Mouse (Mus musculus): ENCODE data around the gene Smco4.

DNA sequence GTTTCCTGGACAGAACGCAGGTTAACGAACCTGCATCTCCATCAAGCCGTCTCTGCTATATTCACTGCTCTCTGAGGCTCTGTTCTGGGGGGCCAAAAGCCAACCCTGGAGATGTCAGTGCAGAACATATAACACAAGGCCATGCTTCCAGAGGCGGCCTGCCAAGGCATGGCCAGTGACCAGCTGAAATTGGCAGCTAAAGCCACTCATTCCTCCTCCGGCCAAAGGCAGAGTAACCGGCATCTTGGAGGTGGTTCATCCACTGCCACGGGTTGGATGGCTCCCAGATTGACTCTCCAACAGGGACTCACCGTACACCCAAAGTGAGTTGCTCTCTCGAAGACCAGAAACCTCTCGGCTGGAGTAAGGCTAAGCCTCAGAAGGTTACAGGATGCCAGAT is 15.7 kb upstream of the Smco4 start:
- TF ChIP-seq CTCF (IDR thresholded peaks at IDR 0.05; ENCODE audit: control insufficient read depth, insufficient read depth, insufficient replicate concordance, low read depth, low read length) (no peak), POLR2A (IDR thresholded peaks at IDR 0.05; ENCODE audit: control insufficient read depth, low read depth, low read length) (no peak)

Measured in testis, adult 2 months (tissue).